Mouse (Mus musculus): ENCODE data around the gene Slit1.

Slit1 gene

DNA sequence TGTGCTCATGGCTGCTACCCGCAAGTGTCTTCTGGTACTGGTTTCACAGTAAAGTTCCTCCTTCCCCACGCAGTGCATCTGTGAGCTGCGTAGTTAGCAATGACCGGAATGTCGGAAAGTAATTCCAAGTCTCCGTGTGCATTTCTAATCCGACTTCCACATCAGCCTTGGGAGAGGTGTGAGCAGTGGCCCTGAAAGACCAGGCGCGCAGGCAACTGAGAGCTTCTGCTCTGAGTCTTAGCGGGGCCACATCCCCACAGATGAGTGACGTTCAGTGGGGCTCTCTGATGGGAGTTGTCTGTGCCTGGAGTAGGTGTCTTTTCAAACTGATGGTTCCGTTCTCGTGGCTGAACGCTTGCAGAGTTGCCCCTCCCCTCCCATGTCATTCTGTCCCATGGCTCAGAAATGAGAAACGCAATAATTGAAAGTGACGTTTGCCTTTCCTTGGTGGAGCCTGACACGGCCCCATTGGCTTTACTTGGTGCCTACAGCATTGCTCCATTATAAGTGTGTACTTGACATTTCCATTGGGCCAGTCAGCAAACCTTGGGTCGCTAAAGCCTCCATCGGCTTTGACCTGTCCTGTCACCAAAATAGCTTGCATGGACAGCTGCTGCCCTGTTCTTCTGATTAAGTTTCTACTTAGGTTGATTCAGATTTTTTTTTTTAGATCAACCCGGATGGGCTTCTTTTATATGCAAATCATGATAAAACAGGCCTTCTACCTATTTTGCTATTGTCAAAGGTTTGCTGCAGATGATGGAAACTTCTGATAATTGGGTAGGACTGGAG is 155.8 kb downstream of the Slit1 start:
- DNase-seq, result peak; percentile 32

GRCm38 (mm10) chr19:41586752-41587151 is 156.7 kb downstream of the Slit1 start:
- DNase-seq, result no peak

DNA sequence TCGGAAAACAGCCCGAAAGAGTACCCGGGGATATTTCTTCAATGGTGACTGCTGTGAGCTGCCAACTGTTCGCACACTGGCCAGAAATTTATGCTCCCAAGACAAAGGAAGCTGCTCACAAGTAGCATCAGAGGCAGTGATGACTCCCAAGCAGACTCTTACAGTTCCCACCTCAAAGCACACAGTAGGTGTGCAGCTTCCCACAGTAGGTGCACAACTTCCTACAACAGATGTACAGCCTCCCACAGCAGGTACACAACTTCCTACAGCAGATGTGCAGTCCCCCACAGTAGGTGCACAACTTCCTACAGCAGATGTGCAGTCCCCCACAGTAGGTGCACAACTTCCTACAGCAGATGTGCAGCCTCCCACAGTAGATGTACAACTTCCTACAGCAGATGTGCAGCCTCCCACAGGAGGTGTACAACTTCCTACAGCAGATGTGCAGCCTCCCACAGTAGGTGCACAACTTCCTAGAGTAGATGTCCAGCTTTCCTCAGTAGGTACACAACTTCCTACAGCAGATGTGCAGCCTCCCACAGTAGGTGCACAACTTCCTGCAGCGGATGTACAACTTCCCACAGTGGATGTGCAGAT is 160.4 kb downstream of the Slit1 start:
- no peak for DNase-seq

DNA sequence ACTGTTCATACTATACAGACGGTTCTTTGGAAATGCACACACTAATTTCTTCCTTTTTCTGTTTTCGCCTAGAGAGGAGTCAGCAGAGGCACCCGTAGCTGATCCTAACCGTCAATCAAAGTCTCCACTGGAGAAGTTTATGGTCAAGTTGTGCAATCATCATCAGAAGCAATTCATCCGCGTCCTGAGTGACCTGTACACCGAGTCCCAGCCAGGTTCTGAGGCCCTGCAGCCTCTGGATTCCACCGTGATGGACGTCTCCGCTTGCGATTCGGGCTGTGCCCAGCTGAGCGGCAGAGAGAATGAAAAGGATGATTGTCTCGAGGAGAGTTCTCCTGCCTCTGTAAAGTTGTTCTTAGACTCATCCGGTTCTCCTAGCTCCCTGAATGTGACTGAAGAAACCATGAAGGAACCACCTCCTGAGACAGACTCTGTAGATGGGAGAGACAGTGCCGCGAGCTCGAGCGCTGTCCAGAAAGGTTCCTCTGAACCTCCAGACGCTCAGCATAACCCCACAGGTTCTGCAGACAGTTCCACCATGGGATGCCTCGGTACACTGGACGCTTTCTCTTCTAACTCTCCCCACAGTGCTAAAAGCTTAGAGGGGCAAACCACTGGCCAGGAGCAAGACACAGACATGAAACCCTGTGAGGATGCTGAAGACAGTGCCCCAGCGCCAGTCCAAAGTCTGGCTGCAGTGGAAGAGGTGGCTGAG is 161.6 kb downstream of the Slit1 start, which contains the start of gene Gm340:
Gene Gm340 (plus strand): TSS at position 665 of the 715 bp plus-strand sequence.
- DNase-seq, result no peak

- DNase-seq, result no peak
These were observed 164.0 kb downstream of the Slit1 start for GRCm38 (mm10) chr19:41579311-41579920.

DNA sequence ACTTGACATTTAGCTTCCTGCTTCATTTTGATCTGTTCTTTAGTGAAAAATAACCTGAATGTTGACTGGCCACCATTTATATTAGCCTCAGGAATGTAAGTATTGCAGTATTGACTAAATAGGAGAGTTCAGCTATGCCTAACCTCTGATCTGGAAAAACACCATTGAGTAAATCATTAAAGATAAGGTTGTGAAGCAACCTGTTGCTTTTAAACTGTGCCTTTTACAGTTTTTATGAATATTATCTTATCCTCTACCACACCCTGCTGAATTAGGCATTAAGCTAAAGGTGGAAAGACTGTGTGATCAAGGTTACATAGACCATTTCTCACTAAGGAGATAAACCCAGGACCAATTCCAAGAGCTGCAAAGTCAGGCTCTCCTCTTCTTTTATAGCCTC is 165.9 kb downstream of the Slit1 start:
- no peak for DNase-seq

DNA sequence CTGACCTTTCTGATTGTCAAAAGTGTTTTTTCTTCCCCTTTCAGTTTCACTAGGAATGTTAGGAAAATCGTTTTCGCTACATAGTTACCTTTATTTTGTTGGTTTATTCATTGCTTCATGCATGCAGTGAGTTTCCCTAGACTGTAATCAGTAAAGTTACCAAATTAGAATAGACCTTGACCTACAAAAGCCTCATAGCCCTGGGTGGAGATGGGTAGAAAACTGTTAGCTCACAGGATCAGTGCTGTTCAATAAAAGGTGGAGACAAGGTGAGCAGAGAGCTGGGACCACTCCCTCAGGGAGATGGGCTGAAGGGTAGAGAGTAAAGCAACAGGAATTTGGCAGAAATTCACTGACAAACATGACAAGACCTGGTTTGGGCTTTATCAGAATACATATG is 169.8 kb downstream of the Slit1 start:
- no peak for DNase-seq

GRCm38 (mm10) chr19:41568791-41569190 is 174.7 kb downstream of the Slit1 start:
- no peak for DNase-seq

GRCm38 (mm10) chr19:41560856-41561255 is 182.6 kb downstream of the Slit1 start:
- DNase-seq, result no peak

- DNase-seq, result no peak
These were observed 184.5 kb downstream of the Slit1 start for GRCm38 (mm10) chr19:41558891-41559486.

DNA sequence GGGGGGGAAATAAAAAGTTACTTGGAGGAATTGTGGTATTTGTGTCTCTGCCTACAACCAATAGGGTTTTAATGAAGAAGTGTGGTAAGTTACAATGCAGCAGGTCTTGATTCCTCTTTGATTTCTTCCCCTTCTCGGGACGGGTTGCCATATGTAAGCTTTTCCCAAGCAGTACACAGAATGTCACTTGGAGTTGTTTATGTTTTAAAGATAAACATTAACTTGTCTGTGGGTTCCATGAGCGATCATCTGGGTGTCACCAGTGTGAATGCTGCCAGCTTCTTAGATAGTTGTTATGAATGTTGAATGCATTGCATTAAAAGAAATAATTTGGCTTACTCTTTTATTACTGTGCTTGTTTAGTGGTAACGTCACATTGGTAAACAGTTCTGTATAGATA is 186.0 kb downstream of the Slit1 start:
- no peak for DNase-seq

DNA sequence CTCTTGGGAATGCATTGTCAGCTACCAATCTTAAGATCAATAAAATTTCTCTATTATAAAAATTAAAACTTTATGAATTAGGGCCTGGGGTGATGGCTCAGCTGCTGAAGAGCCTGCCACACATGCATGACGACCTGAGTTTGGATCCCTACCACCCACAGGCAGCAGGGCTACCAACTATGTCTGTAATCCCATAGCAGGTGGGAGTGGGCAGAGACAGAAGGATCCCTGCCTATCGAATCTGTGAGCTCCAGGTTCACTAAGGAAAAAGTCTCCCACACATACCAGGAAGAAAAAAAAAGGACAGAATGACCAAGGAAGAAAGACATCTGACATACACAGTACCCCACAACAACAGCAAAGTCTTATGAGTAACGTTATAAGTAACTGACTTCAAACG is 186.5 kb downstream of the Slit1 start:
- no peak for DNase-seq
